Mouse (Mus musculus) embryonic facial prominence, embryonic 12.5 days (tissue): ENCODE measurements around the gene Magi2. TPM values are rescaled to one million over a fixed set of nuclear protein-coding genes. Genes with fewer than 3 reads are reported as not detected.
"Not testable (repeated sequence)": the region's sequence is repeated elsewhere in the genome, so short reads cannot be mapped to it uniquely, and the experiment has no call there.

Experiments used
- ATAC-seq: fragments of 200-750 bp; cut with Nextera tagmentation; 2 replicates; pipeline ENCODE4 v1.8.0; 2017; ENCODE audit not compliant: insufficient number of reproducible peaks, insufficient read depth, low FRiP score, low TSS enrichment
- H3K27ac ChIP-seq: fragments of 300-500 bp; sonication (generic); 2 replicates; pipeline ENCODE4 v1.5.1; 2016; ENCODE audit warnings: mild to moderate bottlenecking
- H3K27me3 ChIP-seq: fragments of 300-500 bp; sonication (generic); 2 replicates; pipeline ENCODE4 v1.6.1; 2016; ENCODE audit warnings: mild to moderate bottlenecking, moderate library complexity
- H3K36me3 ChIP-seq: fragments of 300-500 bp; sonication (generic); 2 replicates; pipeline ENCODE4 v1.6.1; 2016; ENCODE audit warnings: mild to moderate bottlenecking
- H3K4me1 ChIP-seq: fragments of 300-500 bp; sonication (generic); 2 replicates; pipeline ENCODE4 v1.6.1; 2016
- H3K4me2 ChIP-seq: fragments of 300-500 bp; sonication (generic); replicated peaks from 2 replicates; pipeline ENCODE4 v1.6.1; 2016; ENCODE audit warnings: mild to moderate bottlenecking, moderate library complexity
- H3K4me3 ChIP-seq: fragments of 300-500 bp; sonication (generic); 2 replicates; pipeline ENCODE4 v1.5.1; 2016; ENCODE audit warnings: mild to moderate bottlenecking
- H3K9ac ChIP-seq: fragments of 300-500 bp; sonication (generic); 2 replicates; pipeline ENCODE4 v1.6.1; 2016; ENCODE audit warnings: mild to moderate bottlenecking, moderate library complexity
- H3K9me3 ChIP-seq: fragments of 300-500 bp; sonication (generic); 2 replicates; pipeline ENCODE4 v1.6.1; 2016; ENCODE audit warnings: mild to moderate bottlenecking, moderate library complexity
- WGBS: fragments of 180-500 bp; shearing (Covaris S2); methylation state at CpG from one replicate; pipeline ENCODE4 v1.1.7; 2016; 5-methylcytosine and 5-hydroxymethylcytosine counted together
- polyA plus RNA-seq: library from polyadenylated mRNA; unstranded; fragments of >200 nt; fragmentation: Nextera tagmentation; extraction: Ambion mirVana; gene quantifications from 2 replicates; pipeline ENCODE4 v1.2.1, GENCODE M21; 2016

Magi2 gene
- polyA plus RNA-seq, 1 experiment from 2014 or later, result 10.0 TPM

- Histone ChIP-seq H3K4me1 (no peaks in the 10 kb centered on the region), H3K9me3 (no peaks in the 10 kb centered on the region), H3K27ac (no peak overlapping the region), H3K27me3 (no peaks in the 10 kb centered on the region), H3K4me2 (no peak overlapping the region), H3K4me3 (no peak overlapping the region), H3K9ac (no peak overlapping the region), H3K36me3 (no peaks in the 10 kb centered on the region)
- WGBS, result 47% methylated on average over 2 of the region's 2 CpGs
- ATAC-seq, result no peak
Measured at GRCm38 (mm10) chr5:19465383-19465782, 238.5 kb downstream of the Magi2 start.

GRCm38 (mm10) chr5:19472851-19473439 lies 246.1 kb downstream of the Magi2 start:
- no peak overlapping the region for H3K4me3 ChIP-seq
- H3K9ac ChIP-seq, result no peak overlapping the region
- WGBS, result 79% methylated on average over 4 of the region's 4 CpGs
- H3K4me2 ChIP-seq, result no peak overlapping the region
- no peaks in the 10 kb centered on the region for H3K9me3 ChIP-seq
- H3K4me1 ChIP-seq, result no peaks in the 10 kb centered on the region
- H3K27me3 ChIP-seq, result no peaks in the 10 kb centered on the region
- no peak for ATAC-seq
- no peaks in the 10 kb centered on the region for H3K36me3 ChIP-seq
- H3K27ac ChIP-seq, result no peak overlapping the region

GRCm38 (mm10) chr5:19482981-19483380 lies 256.1 kb downstream of the Magi2 start:
- WGBS, result 86% methylated on average over 3 of the region's 3 CpGs
- H3K9me3 ChIP-seq, result no peaks in the 10 kb centered on the region
- H3K9ac ChIP-seq, result no peak overlapping the region
- H3K4me3 ChIP-seq, result no peak overlapping the region
- H3K27me3 ChIP-seq, result no peaks in the 10 kb centered on the region
- no peaks in the 10 kb centered on the region for H3K36me3 ChIP-seq
- no peak for ATAC-seq
- no peak overlapping the region for H3K27ac ChIP-seq
- H3K4me2 ChIP-seq, result no peak overlapping the region
- no peaks in the 10 kb centered on the region for H3K4me1 ChIP-seq

GRCm38 (mm10) chr5:19487947-19488346 lies 261.1 kb downstream of the Magi2 start:
- ATAC-seq, result no peak

GRCm38 (mm10) chr5:19501005-19501404 lies 274.2 kb downstream of the Magi2 start:
- 76% methylated on average over 3 of the region's 3 CpGs for WGBS
- Histone ChIP-seq H3K9ac (no peak overlapping the region), H3K36me3 (no peaks in the 10 kb centered on the region), H3K27me3 (no peaks in the 10 kb centered on the region), H3K4me1 (no peaks in the 10 kb centered on the region), H3K9me3 (no peaks in the 10 kb centered on the region), H3K27ac (no peak overlapping the region), H3K4me3 (no peak overlapping the region), H3K4me2 (no peak overlapping the region)
- no peak for ATAC-seq

More at GRCm38 (mm10) chr5:19487947-19488346, 261.1 kb downstream of the Magi2 start:
- 20% methylated on average over 7 of the region's 7 CpGs for WGBS
- H3K4me3 ChIP-seq, result no peak overlapping the region
- no peaks in the 10 kb centered on the region for H3K36me3 ChIP-seq
- H3K4me2 ChIP-seq, result no peak overlapping the region
- no peak overlapping the region for H3K27ac ChIP-seq
- H3K9me3 ChIP-seq, result no peaks in the 10 kb centered on the region
- no peaks in the 10 kb centered on the region for H3K27me3 ChIP-seq
- H3K9ac ChIP-seq, result no peak overlapping the region
- no peaks in the 10 kb centered on the region for H3K4me1 ChIP-seq

GRCm38 (mm10) chr5:19522168-19522567 lies 295.3 kb downstream of the Magi2 start:
- no peak overlapping the region for H3K4me3 ChIP-seq
- no peak for ATAC-seq
- no peak overlapping the region for H3K4me2 ChIP-seq

GRCm38 (mm10) chr5:19539348-19539747 lies 312.5 kb downstream of the Magi2 start:
- 32% methylated on average over 2 of the region's 2 CpGs for WGBS

More at GRCm38 (mm10) chr5:19522168-19522567, 295.3 kb downstream of the Magi2 start:
- no peaks in the 10 kb centered on the region for H3K36me3 ChIP-seq
- no peak overlapping the region for H3K9ac ChIP-seq
- no peak overlapping the region for H3K27ac ChIP-seq
- no peaks in the 10 kb centered on the region for H3K4me1 ChIP-seq
- no peaks in the 10 kb centered on the region for H3K27me3 ChIP-seq
- H3K9me3 ChIP-seq, result no peaks in the 10 kb centered on the region

GRCm38 (mm10) chr5:19546424-19546823 lies 319.6 kb downstream of the Magi2 start:
- WGBS, result 73% methylated on average over 4 of the region's 4 CpGs

More at GRCm38 (mm10) chr5:19539348-19539747, 312.5 kb downstream of the Magi2 start:
- no peak overlapping the region for H3K9ac ChIP-seq
- ATAC-seq, result no peak
- H3K27me3 ChIP-seq, result no peaks in the 10 kb centered on the region
- H3K27ac ChIP-seq, result no peak overlapping the region
- H3K4me2 ChIP-seq, result no peak overlapping the region
- no peaks in the 10 kb centered on the region for H3K9me3 ChIP-seq
- no peak overlapping the region for H3K4me3 ChIP-seq
- no peaks in the 10 kb centered on the region for H3K36me3 ChIP-seq
- 0 out of 2 replicates have a peak, but pooled peaks cover 3% of the 10 kb centered on the region for H3K4me1 ChIP-seq

GRCm38 (mm10) chr5:19546900-19547299 lies 320.1 kb downstream of the Magi2 start:
- no peaks in the 10 kb centered on the region for H3K27me3 ChIP-seq
- H3K9ac ChIP-seq, result no peak overlapping the region
- ATAC-seq, result no peak
- H3K27ac ChIP-seq, result no peak overlapping the region
- H3K4me1 ChIP-seq, result 0 out of 2 replicates have a peak, but pooled peaks cover 3% of the 10 kb centered on the region
- no peaks in the 10 kb centered on the region for H3K36me3 ChIP-seq
- H3K4me3 ChIP-seq, result no peak overlapping the region
- no peaks in the 10 kb centered on the region for H3K9me3 ChIP-seq
- 48% methylated on average over 2 of the region's 2 CpGs for WGBS
- H3K4me2 ChIP-seq, result no peak overlapping the region

More at GRCm38 (mm10) chr5:19546424-19546823, 319.6 kb downstream of the Magi2 start:
- Histone ChIP-seq H3K4me1 (0 out of 2 replicates have a peak, but pooled peaks cover 3% of the 10 kb centered on the region), H3K36me3 (no peaks in the 10 kb centered on the region), H3K27me3 (no peaks in the 10 kb centered on the region), H3K9ac (no peak overlapping the region), H3K4me3 (no peak overlapping the region), H3K4me2 (no peak overlapping the region), H3K9me3 (no peaks in the 10 kb centered on the region), H3K27ac (no peak overlapping the region)
- no peak for ATAC-seq

GRCm38 (mm10) chr5:19553510-19553909 lies 326.7 kb downstream of the Magi2 start:
- no peak overlapping the region for H3K4me3 ChIP-seq
- no peaks in the 10 kb centered on the region for H3K36me3 ChIP-seq
- no peak overlapping the region for H3K27ac ChIP-seq
- H3K9ac ChIP-seq, result no peak overlapping the region
- ATAC-seq, result no peak
- H3K27me3 ChIP-seq, result no peaks in the 10 kb centered on the region
- no peaks in the 10 kb centered on the region for H3K9me3 ChIP-seq
- no peak overlapping the region for H3K4me2 ChIP-seq
- 75% methylated on average over 3 of the region's 3 CpGs for WGBS
- H3K4me1 ChIP-seq, result no peaks in the 10 kb centered on the region

- Histone ChIP-seq H3K4me3 (no peak overlapping the region), H3K36me3 (no peaks in the 10 kb centered on the region), H3K4me2 (no peak overlapping the region), H3K27me3 (no peaks in the 10 kb centered on the region), H3K4me1 (no peaks in the 10 kb centered on the region), H3K9me3 (no peaks in the 10 kb centered on the region), H3K27ac (no peak overlapping the region), H3K9ac (no peak overlapping the region)
- 83% methylated on average over 3 of the region's 3 CpGs for WGBS
- no peak for ATAC-seq
Measured at GRCm38 (mm10) chr5:19565636-19566035, 338.8 kb downstream of the Magi2 start.

- not testable (repeated sequence) for H3K4me1 ChIP-seq, H3K9me3 ChIP-seq, H3K4me2 ChIP-seq, ATAC-seq, H3K4me3 ChIP-seq, H3K27ac ChIP-seq, H3K9ac ChIP-seq, H3K36me3 ChIP-seq, H3K27me3 ChIP-seq
- 79% methylated on average over 1 of the region's 1 CpGs for WGBS
Measured at GRCm38 (mm10) chr5:19566136-19566535, 339.3 kb downstream of the Magi2 start.
